Mouse (Mus musculus) granulocyte monocyte progenitor cell, adult 5-6 weeks (primary cell): ENCODE measurements around the gene Ccdc61. TPM values are rescaled to one million over a fixed set of nuclear protein-coding genes. Genes with fewer than 3 reads are reported as not detected.

Experiments used
- ATAC-seq: replicated peaks from 2 replicates; pipeline ENCODE4 v1.8.0; 2016; ENCODE audit warnings: mild to moderate bottlenecking, moderate TSS enrichment, inconsistent platforms; ENCODE audit not compliant: poor library complexity, severe bottlenecking
- total RNA-seq, 2 experiments: library from RNA; stranded (forward) in 1 of 2; stranded (reverse) in 1 of 2; fragments of 200-712, 200-1000 nt in 1 of 2; fragments of >200 nt in 1 of 2; fragmentation: Nextera tagmentation in 1 of 2; gene quantifications; 2 replicates each; pipeline ENCODE4 v1.2.3; 2014 to 2017

Gene Ccdc61
- 34.6 and 45.4 TPM in 2 replicates for total RNA-seq (2014; fragmentation: Nextera tagmentation)
- total RNA-seq (2017) = 11.4 and 12.1 TPM in 2 replicates

GRCm38 (mm10) chr7:18910241-18910831, at the start of gene Ccdc61:
Ccdc61 (minus strand) TSS chr7:18910415.
- ATAC-seq = peak; percentile 96

- peak; percentile 26 for ATAC-seq
Measured at GRCm38 (mm10) chr7:18959446-18959845, 49.2 kb upstream of the Ccdc61 start.

DNA sequence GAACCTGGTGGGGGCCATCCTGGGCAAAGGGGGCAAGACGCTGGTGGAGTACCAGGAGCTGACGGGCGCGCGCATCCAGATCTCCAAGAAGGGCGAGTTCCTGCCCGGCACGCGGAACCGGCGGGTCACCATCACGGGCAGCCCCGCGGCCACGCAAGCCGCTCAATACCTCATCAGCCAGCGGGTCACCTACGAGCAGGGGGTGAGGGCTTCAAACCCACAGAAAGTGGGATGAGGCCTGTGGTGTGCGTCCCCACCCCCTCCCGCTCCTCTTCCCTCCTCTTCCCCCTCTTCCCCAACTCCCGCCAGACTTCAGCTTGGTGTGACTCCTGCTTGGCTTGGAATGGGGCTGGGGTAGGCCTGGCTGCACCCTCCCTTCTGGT, 48.2 kb upstream of the Ccdc61 start:
- ATAC-seq = no peak; the same call in 1 of the 2 replicates

DNA sequence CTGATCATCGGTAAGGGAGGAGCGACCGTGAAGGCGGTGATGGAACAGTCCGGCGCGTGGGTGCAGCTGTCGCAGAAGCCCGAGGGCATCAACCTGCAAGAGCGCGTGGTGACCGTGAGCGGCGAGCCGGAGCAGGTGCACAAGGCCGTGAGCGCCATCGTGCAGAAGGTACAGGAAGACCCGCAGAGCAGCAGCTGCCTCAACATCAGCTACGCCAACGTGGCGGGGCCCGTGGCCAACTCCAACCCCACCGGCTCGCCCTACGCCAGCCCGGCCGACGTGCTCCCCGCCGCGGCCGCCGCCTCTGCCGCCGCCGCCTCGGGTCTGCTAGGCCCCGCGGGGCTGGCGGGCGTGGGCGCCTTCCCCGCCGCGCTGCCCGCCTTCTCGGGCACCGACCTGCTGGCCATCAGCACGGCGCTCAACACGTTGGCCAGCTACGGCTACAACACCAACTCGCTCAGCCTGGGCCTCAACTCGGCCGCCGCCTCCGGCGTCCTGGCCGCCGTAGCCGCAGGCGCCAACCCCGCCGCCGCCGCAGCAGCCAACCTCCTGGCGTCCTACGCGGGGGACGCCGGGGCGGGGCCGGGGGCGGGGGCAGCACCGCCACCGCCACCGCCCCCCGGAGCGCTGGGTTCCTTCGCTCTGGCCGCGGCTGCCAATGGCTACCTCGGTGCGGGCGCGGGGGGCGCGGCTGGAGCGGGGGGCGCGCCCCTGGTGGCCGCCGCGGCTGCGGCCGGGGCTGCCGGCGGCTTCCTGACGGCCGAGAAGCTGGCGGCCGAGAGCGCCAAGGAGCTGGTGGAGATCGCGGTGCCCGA, 47.6 kb upstream of the Ccdc61 start:
- peak; percentile 65 for ATAC-seq

- peak; percentile 86 for ATAC-seq
Measured at GRCm38 (mm10) chr7:18951397-18951796, 41.2 kb upstream of the Ccdc61 start.

GRCm38 (mm10) chr7:18950523-18951315, 40.5 kb upstream of the Ccdc61 start:
- 0 out of 2 replicates have a peak, but pooled peaks have one; percentile 25 for ATAC-seq

- ATAC-seq = no peak
Measured at GRCm38 (mm10) chr7:18949781-18950522, 39.7 kb upstream of the Ccdc61 start.

DNA sequence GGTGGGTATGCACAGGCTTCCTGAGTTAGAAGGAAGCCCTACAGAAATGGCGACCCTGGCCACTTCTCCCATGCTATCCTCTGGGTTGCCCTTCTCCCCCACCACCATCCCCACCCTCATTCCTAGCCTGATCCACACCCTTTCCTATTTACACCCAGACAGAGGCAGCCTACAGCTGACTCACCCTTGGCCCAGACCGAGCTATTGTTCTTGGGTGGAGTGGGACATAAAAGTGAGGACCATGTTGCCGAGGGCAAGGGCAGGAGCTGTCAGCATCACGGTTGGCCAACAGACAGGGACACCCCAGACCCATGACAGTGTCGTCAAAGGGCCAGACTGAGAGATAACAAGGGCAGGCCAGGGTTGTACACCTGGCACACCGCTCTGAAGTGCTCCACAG, 37.9 kb upstream of the Ccdc61 start:
- no peak for ATAC-seq

GRCm38 (mm10) chr7:18942815-18943214, 32.6 kb upstream of the Ccdc61 start:
- no peak for ATAC-seq

DNA sequence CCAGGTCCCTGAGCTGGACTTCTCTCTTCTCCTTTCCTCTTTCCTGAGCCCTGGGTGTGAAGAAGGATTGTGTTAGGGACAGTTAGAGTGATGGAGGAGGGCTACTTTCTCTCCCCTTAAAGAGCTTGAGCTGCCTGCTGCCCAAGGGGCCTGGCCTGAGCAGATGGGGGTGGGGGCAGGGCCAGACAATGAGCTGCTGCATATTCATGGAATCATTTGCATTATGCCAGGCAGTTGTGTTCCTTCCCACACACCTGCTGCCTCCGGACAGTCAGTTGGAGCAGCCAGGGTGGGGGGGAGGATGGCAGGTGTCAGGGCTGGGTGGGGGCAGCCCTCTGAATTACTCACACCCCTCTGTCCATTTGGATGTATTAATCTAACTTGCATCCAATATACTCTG, 32.2 kb upstream of the Ccdc61 start:
- no peak for ATAC-seq

- ATAC-seq = no peak
Measured at GRCm38 (mm10) chr7:18927759-18928158, 17.5 kb upstream of the Ccdc61 start.

GRCm38 (mm10) chr7:18926911-18927310, 16.7 kb upstream of the Ccdc61 start:
- ATAC-seq = no peak

GRCm38 (mm10) chr7:18926041-18926790, 16.0 kb upstream of the Ccdc61 start:
- ATAC-seq = no peak

DNA sequence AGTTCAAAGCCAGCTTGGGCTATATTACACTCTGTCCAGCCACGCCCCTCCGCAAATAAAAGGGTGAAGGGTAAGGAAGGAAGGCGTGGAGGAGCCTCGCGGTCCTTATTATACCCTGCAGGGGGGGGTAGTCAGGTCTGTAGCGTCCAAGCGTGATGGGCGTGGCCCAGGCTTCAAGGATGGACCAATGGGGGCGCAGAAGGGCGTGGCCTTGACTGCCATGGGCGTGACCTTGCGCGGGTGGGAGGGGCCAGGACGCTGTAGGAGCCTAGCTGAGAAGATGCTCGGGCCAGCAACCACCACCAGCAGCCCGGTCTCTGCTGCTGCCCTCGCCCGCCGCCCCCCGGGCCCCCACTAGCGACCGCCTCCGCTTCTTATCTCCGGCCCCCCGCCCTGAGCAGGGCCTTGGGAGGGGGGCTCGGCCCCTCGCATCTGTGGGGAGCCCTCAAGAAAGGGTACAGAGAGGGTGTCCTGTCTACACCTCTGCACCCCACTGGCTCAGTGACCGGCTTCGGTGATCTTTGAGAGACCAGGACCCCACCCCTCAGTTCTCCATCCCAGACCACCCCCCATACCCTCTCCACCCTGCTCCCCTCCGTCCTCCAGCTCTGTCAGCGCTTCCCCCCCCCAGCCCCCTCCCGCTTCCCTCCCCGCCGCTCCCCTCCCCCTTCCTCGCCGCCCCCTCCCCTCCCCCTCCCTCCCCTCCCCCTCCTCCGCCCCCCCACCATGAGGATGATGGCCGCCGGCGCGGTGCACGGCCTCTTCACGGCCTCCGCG, 15.1 kb upstream of the Ccdc61 start, which contains the start of gene Nova2:
Nova2 (plus strand) TSS at position 727 of the 777 bp plus-strand sequence.
- peak; percentile 92 for ATAC-seq

DNA sequence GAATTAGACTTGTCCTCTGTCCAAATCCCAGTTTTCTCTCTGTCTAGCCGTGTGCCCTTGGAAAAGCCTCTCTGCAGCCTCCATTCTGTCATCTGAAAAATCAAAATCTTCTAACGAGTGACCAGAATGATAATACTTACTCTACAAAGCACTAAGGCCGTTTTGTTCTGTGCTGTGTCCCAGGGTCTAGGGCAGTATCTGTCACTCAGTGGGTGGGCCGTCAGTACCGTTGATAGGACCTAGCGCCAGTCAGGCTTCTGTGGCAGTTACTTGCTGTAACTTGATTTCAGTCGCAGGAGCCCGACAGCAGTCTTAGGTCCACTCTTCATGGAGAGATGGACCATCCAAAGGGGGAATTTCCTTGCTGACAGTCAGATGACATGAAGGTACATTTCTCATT, 14.1 kb upstream of the Ccdc61 start:
- no peak for ATAC-seq

DNA sequence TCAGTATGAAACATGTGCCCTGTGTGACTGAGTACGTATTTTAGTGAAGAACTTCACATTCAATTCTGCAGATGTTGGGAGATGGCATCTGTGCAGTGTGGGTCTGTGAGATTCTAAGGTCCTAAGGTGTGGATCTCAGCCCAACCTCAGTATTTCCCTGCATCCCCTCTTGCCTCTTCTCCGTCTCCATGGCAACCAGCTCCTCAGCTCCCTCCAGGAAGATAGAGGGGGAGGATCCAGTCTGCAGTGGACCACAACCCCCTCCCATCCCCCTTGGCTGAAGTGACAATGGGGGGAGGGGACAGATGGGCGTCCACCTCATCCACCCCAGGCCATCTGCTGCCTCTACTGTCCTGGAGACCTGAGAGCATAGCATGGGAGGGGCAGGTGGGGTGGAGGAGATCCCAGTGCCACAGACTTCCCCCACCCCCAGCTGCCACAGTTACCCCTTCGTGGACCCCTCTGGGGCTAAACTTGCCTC, 13.5 kb upstream of the Ccdc61 start:
- no peak for ATAC-seq

GRCm38 (mm10) chr7:18923267-18923666, 13.1 kb upstream of the Ccdc61 start:
- ATAC-seq = no peak

- ATAC-seq = no peak
Measured at GRCm38 (mm10) chr7:18922807-18923206, 12.6 kb upstream of the Ccdc61 start.
